Mouse (Mus musculus): ENCODE measurements at regions not wholly inside any gene's neighbourhood (a gene's known extent, or its start where the extent isn't known, plus 50 kb on each side); places are given as distances from the start of the nearest gene placed in this dataset.
"Not testable (repeated sequence)": the region's sequence is repeated elsewhere in the genome, so short reads cannot be mapped to it uniquely, and the experiment has no call there.

DNA sequence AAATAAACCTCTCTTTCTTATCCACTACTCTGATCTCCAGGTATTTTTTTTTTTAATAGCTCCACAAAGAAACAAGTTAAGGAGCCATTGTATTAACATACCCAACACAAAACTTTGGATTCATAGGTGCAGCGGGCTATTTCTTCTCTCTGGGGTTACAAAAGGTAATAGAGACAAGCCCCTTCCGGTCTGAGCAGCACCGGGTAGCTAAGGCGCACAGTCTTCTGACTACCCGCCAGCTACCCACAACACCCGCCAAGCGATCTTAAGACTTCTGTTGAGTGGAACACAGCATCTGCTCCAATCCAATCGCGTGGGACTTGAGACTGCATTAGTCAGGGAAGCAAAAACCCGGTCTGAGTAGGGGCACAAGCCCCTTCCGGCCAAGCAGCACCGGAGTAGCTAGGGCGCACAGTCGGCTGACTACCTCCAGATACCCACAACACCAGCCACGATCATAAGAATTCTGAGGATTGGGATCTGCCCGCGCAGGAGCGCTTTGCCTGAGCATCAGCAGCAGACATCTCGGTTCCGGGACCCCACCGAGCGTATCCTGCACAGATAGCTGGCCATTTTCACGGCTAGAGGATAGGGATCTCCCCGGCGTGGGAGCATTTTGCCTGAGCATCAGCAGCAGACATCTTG, 2463.9 kb downstream of the Gm37988 start:
- not testable (repeated sequence) for DNase-seq (ENCODE audit: low read depth, low spot score)

DNA sequence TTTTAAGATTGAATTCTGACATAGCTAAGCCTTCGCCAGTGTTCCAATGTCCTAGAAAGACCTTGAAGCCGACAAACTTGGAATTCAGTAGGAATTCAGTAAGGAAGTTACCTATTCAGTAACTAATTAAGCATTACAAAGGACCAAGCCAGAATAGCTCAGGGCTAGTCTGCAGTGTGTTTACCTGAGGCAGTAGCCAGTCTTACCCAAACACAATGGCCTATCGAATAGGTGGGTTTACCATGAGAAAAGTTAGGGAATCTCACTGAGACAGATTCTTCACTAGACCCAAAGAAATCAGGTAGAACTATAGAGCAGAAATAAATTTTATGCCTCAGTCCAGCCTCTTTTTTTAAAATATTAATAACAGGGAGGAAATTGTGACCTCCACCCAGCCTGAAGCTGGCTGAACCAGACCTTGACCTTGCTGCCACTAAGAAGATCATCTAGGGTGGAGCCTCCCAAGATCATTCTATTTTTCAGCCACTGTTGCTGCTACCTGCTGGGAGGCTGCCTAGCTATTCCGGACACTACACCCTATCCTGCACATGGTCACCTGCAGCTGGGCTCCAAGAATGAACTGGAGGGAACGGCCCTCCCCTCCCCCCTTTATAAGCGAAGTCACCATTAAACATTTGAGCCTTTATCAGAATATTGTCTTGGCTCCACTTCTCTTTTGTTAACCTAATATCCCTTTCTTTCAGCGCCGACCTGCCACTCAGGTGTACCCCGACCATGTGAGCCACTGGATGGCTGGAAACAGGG, 2491.4 kb downstream of the Gm37988 start:
- not testable (repeated sequence) for DNase-seq (ENCODE audit: low read depth, low spot score)

DNA sequence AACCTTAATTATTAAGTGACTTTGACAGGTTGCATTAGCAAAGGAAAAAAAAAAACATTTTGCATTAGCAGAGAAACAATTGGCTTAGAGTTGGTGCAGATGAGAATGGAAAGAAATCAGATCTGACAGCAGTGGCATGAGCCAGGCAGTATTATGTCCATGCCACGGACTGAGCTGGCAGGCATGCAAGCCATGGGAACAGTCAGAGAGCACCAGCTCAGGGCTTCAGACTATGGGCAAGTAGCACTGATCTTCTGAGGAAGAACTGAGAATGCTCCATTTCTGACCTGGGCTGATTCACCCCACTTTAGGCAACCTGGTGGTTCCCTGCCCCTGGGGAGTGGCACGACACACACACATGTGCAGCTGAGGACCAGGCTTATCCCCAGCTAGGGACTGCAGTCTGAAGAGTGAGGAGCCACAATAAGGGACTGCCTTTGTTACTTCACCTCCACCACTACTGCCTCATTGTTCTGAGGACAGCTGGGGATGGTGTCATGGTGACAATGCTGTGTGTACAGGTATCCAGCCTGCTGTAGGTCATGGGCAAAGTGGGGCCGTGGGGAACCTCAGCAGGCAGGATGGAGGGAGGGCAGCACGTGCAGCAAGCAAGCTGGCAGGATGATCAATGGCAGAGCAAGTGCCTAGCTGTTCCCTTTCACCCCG, 2501.4 kb downstream of the Gm37988 start:
- no peak for DNase-seq (ENCODE audit: low read depth, low spot score)

DNA sequence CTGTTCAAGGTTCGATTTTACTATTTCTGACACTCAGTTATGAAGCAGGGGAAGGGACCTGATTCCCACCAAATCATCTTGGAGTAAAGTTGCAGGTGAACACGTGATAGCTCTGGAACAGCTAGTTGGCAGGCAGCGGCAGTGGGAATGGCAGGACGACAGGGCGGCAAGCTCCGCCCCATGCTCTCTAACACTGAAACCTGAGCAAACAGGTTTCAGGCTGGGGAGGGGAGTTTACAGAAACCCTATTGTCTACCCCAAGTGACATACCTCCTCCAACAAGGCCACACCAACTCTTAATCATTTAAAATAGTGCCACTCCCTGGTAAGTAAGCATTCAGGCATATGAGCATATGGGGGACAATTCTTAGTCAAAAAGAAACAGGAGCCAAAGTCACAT, 2504.7 kb downstream of the Gm37988 start:
- not testable (repeated sequence) for DNase-seq (ENCODE audit: low read depth, low spot score)

DNA sequence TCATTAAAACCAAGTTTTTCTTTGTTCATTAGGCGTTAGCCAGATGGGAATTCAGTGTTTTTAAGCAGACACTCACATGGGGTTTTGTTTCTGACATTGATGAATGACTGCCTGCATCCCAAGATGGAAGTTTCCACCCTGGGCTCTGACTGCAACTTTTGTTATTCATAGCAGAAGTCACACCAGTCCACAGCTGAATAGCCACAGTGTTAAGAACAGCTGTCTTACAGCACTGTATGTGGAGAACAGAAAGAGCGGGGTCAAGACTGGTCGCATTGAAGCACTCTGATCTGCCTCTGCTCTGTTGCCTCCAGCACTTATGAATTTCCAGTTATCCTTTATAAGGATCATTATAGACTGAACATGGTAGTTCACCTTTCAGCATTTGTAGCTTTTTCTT, 2505.8 kb downstream of the Gm37988 start:
- peak; percentile 30 for DNase-seq (ENCODE audit: low read depth, low spot score)

DNA sequence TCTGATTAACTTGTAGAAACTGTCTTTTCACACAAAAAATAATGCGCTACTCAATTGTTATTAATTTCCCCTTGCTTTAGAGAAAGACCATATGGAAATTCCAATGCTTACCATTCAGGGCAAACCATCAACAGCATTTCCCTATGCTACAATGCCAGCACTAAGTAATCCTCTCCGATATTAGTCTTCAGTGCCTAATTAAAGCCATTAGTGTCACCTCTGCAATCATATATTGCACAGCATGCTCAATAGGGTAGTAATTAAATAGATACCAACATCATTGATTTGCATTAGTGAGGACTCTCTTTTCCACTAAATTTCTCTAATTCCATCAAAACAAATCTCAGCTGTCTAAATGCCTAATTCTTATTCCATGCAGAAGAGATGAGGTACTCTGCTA, 2511.2 kb downstream of the Gm37988 start:
- DNase-seq (ENCODE audit: low read depth, low spot score) = no peak

DNA sequence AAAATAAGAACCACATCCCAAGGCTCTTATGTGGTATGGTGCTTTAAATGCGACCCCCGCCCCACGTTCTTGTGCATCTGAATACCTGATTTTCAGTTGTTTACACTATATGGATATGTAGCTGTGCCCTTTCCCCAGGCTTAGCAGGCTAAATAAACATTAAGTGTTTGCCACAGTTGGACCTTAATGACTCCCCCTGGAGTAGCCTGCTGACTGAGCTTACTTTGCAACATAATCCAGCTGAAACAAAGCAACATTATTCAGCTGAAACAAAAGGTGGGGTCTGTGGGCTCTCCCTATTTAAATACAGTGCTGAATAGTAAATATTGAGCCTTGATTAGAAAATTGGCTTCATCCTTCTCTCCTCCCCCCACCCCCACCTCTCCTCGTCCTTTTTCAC, 2511.6 kb downstream of the Gm37988 start:
- no peak for DNase-seq (ENCODE audit: low read depth, low spot score)
